Mouse (Mus musculus): Measurements from ENCODE around the gene Gm12355.

Gm12355 gene

DNA sequence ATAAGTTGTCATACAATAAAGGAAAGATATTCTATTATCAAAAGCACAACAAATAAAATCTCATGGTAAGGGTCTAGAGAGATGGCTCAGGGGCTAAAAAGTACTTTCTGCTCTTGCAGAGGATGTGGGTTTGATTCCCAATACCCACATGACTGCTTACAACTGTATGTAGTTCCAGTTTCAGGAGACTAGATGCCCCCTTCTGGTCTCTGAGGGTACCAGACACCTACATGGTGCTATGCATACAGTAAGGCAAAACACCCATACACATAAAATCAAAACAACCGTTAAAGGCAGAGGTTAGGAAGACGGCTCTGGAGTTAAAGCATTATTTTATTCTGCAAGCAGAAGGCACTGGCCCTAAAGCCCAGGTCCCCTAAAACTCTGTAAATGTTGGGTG, 21.5 kb downstream of the Gm12355 start:
- DNase-seq (ENCODE audit: low spot score in 2 of 2) = no peak

DNA sequence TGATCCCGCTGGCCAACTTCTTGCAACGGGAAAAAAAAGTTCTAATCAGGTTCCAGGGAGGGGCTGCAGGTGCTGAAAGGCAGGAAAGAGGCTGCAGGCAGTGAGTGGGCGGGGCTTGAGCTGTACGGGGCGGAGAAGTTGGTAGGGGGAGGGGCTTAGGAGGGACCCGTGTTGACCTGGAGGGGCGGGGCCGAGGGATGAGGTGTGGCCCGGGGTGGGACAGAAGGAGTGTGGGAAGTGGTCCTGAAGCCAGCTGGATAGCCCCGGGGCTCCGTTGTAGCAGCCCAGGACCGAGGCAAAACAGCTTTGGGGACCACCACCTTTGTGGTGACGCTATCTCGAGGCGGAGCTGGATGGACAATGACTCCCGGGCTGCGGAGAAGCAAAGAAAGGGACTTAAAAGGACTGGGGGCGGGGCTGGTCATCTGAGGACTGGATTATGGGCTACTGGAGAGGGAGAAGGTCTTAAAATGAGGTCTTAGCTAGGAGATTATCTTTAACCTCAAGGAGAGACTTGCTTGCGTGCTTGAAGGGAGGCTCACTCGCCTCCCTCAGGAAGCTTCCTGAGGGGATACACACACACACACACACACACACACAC, 23.3 kb downstream of the Gm12355 start:
- no peak for DNase-seq (ENCODE audit: low spot score in 2 of 2)

DNA sequence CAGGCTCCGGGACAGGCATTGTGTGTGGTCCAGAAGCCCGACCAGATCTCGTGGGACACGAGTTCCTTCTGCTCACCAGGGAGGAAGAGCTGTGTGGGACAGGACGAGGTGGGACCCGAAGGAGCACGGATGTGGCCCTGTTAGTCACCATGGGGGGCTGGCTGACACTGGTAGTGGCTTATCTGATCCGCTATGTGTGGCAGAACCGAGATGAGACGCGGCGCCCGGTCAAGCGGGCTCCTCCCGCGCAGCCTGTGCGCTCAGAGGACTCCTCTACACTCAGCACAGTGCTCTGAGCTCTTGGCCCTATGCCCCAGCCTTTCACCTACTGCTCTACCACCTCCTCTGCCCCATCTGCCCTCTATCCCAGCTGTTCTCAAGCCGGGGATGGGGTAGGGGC, 26.2 kb downstream of the Gm12355 start:
- DNase-seq (ENCODE audit: low spot score in 2 of 2) = no peak

DNA sequence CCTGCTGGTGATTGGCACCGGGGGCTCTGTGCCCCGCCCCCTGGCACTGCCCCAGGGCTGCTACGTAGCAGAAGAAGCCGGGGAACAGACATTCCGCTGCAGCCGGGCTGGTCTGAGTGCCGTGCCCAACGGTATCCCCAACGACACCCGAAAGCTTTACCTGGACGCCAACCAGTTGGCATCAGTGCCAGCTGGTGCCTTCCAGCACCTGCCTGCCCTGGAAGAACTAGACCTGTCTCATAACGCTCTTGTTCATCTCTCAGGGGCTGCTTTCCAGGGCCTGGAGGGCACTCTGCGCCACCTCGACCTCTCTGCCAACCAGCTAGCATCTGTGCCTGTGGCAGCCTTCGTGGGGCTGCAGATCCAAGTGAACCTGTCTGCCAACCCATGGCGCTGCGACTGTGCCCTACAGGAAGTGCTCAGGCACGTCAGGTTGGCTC, 26.6 kb downstream of the Gm12355 start:
- DNase-seq (ENCODE audit: low spot score in 2 of 2) = no peak

DNA sequence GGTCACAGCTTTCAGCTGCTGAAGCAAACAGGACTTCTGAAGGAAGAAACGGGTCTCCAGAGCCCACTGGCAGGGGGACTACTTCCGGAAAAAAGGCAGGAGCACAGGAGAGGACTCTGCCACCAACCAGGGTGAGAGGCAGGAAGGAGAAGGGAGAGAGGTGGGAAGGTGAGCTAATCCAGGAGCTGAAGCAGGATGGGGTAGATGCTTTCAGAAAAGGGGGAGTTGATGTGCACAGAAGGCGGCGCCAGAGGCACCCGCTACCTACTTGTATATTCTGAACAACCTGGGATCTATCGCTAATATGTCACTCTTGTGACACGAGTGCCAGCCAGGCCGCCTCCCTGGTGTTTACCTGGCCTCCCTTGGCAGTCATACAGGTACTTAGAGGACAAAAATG, 27.5 kb downstream of the Gm12355 start, which contains the start of gene Lrrc3c:
TSS of gene Lrrc3c (plus strand) at position 301 of the 400 bp plus-strand sequence.
- DNase-seq (ENCODE audit: low spot score in 2 of 2) = no peak

DNA sequence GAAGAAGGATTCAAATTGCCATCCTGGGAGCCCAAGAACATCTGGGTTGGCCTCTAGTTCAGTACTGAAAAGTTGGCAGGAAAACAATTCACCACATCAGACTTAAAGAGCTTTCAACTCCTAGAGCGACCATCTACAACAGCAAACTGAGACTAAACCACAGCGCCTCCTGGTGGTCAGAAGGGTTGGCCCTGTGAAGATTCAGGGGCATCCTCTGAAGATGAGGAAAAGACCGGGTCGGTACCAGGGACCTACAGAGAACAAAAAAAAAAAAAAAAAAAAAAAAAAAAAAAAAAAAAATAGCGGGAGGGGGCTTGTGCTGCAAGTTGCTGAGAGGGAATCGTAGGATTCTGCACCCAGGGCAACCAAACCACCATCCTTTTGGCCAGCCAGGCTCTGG, 28.1 kb downstream of the Gm12355 start:
- no peak for DNase-seq (ENCODE audit: low spot score in 2 of 2)

DNA sequence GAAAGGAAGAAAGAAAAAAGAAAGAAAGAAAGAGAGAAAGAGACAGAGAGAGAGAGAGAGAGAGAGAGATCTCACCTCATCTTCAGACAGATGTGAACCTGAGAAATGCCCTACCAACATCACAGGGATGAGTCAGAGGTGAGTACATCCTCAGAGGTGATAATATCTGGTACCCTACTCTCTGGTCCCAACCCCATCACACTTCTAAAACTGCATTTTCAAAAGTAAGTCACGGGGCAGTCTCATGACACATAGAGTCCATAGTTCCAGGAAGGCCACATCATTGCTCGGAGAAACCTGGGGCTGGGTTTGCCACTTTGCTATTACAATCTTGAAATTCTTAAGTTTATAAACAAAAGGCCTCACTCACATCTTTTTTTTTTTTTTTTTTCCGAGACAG, 29.5 kb downstream of the Gm12355 start:
- DNase-seq (ENCODE audit: low spot score in 2 of 2) = no peak

DNA sequence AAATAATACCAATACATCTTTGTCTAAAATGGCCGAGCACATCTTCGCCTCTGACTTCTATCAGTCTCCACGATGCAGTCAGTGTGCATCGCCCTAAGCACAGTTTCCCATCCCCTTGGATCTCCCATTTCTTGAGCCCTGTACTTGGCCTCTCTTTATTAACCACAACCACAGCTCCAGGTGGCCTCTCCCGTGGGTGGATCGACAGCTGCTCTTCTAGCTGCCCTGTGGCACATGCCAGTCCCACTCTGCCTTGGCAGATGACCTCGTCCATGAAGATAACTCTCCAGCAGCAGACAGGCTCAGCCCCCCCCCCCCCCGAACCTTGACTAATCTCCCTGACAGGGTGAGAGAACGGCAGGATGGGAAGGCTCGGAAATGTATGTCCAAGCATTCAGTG, 30.0 kb downstream of the Gm12355 start:
- DNase-seq (ENCODE audit: low spot score in 2 of 2) = no peak

DNA sequence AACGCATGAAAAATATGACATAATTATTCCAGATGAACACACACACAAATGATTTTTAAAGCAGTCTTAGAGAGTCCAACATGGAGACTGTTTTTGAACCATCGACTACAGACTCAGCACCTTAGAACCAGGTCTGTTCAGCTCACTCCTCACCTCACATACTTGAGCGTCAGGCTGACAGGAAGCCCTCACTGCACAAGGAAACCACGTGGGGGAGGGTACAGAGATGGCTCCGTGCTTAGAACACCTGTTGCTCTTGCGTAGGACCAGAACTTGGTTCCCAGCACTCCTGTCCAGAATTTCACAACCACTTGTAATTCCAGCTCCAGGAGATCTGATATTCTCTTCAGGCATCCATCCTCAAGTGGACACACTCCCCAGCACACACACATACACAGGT, 30.4 kb downstream of the Gm12355 start:
- DNase-seq (ENCODE audit: low spot score in 2 of 2) = no peak

DNA sequence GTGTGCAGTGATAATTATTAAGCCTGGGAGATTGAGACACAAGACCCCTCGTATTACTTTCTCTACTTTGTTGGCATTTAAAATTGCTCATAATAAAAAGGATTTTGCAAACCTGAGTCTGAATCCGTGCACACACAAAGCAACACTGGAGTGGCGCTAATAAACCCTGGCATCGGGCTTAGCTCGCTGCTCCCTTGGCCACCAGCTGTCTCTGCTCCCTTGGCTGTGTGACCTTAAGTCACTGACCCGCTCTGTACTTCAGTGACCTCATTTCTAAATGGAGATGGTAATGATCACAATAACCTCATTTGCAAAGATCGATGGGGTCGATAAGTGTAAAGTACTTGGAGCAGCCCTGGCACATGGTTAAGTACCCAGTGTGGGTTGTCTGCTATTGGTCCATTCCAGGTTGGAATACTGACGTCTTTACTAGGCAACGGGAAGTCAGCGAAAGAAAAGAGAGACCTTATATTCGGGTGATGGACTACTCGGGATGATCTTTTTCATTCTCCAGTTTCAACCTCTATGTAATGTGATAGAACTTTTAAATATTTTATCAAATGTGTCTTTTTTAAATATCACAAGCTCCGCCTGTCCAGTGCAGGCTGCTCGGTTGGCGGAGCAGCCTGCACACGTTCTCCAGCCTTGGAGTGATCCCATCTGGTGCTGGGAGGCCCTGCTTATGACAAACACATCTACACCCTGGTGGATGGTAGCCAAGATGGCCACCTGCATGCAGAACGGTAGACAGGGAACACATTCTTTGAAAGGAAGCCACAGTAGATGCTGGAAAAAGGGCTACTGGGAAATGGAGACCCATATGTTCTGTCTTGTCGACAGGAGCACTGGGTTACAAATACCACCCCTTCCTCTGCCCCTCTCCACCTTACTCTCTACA, 34.7 kb downstream of the Gm12355 start:
- no peak for DNase-seq (ENCODE audit: low spot score in 2 of 2)

DNA sequence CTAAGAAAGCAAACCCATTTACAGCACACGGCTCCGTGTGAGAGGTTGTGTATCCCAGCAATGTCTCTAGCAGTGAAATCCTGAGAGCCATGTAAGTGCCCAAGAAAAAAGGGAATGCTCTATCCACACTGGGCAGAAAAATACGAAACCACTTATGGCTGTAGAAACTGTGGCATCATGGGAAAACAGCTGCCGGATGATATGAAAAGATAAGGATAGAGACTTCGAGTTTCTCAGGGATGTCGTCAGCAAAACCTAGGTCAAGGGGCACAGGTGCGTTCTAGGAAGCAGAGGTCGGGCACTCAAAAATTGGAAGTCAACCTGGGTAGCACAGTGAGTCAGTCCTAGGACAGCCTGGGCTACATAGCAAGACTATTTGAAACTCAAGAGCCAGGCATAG, 36.2 kb downstream of the Gm12355 start:
- no peak for DNase-seq (ENCODE audit: low spot score in 2 of 2)

DNA sequence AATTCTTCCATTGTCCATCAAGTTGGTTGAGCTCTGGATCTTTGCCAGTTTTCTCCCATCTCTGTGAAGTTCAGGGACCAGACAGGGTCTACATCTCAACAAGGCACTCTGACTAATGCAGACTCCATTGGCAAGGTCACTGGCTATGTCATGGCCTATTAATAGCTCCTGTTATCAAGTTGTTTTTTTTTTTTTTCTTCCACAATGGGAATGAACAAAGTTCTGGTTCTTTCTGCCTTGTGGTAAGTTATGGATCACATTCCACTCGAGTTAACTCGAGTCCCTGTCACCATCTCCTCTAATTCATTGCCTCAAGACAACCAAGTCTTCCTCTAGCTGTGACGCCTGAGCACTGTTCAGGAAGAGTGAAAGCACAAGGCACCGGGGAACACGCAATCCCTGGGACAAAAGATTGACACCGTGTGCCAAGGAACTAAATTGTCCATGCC, 36.6 kb downstream of the Gm12355 start:
- DNase-seq (ENCODE audit: low spot score in 2 of 2) = no peak

DNA sequence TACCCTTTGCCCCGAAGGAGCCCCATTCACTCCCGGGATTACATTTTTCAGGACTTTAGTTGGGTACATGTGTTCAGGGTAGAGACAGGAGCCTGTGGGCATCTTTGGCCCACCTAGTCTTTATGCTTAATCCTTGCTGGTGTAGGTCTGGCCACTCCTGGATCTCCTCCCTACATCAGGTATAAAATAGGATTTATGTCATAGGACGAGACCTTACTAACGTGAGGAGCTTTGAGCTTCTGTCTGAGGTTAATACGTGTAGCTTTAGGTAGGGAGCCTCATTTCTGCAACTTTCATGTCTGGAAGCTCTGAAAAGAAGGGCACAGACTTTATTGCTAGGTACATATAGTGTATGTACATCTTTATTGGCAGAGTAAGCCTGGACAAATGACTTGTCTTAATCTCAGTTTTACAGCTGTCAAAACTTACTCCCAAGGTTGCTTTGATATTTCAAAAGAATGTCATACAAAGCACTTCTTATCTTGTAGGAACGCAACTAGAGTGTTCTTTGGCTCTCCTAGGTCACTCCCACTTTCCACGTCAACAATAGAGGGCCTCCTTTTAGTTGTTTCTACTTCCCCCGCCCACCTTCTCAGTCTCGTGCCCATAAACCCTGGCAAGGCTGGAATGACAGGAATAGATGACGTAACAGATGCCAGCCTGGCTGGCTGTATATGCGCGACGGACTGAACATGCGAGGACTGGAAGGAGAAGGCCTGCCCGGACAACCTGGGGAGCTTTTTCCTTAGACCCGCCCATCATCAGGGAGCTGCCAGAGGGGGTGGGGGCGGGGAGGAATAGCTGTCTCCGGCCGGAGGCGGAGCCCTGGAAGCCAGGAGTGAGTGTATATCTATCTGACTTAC, 37.5 kb downstream of the Gm12355 start:
- DNase-seq (ENCODE audit: low spot score in 2 of 2) = peak in 1 of 2 experiments; percentile 58

DNA sequence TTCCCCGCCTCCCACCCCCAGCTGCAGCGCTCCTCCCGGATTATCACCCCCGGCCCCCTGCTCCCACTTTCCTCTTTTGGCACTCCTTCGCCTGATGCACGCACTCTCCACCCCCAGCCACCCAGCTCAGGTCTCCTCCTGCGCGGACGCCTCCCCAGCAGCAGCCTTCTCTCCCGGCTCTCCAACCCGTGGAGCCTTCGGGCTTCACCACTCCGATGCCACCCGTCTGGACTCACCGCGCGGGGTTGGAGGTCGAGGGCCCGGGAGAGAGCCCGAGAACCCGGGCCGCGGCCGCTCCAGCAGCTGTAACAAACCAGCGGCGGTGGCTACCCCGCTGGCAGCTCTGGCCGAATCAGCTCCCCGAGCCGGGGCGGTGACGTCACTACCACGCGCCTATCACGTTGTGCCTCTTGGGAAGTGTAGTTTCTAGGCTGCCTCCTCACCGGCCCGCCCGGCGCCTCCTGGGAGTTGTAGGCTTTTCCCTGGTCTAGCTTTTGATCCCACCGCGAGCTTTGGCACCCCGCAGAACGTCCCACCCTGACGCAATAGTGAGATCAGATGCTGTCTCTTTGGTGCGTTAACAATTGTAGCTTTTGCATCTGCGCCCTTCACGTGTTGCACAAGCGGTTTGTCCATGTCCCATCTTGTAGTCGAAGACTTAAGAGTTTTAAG, 38.4 kb downstream of the Gm12355 start, which contains the start of gene Ormdl3:
TSS of gene Ormdl3 (minus strand) at position 477 of the 672 bp plus-strand sequence.
- DNase-seq (ENCODE audit: low spot score in 2 of 2) = peak; percentile 91 to 98

DNA sequence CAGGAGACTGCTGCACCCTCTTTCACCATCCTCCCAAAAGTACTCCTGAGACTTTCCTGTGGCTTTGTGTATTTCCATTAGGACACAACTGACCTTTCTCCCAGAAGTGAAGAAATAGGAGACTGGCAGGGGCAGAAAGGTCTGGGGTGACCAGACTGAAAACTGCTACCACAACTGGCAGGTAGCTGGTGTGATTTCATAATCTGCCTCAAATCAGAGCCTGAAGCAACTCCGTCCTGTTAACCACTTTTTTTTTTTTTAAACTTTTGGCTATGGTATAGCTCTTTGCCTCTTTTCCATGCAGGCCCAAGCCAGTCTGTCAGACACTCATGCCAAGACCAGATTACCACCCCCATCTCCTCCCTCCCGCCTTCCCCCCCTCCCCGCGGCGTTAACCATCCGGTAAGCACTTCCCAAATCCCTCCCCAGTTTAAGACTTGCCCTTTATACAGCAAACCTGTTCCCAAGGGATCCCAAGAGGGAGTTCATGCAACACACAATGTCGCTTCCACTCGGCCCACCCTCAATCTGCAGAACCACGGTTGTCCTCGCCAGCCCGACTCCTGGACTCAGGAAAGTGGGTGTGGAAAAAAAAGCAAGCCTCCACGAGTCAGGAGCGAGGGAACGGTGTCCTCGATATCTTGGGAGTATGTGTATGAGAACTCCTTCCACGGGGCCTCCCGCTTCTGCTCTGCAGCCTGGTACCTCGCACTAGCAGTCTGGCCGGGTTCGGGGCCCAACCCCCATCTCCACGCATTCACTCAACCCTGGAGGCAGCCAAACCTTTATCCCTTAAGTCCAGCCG, 39.2 kb downstream of the Gm12355 start:
- no peak for DNase-seq (ENCODE audit: low spot score in 2 of 2)

DNA sequence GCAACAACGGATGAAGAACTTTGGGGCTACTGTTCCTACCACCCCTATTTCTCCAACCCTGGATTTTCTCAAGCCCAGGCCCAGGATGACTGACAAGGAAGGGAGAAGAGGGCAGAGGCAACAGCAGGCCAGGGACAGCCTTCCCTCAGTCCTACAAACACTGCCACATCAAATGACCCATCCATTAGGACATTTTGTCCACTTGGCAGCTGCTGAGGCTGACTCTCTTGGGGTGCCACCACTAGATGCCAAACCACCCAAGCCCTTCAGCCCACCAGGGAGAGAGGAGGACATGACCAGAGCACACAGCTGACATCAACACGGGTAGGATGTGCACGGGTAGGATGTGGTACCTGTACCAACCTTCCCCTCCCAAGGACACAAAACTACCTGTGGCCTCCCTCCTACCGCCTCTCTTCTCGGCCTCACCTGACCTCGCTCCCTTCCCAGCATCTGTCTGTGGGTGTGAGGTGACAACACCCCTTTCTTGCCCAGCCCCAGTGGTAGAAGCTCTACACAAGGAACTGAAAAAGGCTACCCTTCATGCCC, 40.8 kb downstream of the Gm12355 start:
- DNase-seq (ENCODE audit: low spot score in 2 of 2) = no peak

DNA sequence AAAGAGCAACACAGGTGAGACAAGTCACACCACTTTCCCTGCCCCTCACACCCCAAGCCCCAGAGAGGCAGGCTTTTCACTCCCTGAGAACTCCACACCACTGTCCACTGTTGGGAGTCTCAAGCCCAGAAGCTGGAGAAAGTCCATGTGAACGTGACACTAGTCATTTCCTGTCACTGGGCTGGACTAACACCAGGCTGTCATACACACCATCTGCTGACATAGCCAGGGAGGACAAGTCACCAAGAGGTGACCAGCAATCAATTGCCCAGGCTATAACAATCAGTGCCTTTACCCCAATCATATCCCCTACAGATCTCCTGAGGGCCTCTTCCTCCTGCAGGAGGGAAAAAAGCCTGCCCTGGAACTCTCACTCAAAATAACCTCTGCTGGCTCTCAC, 41.3 kb downstream of the Gm12355 start:
- DNase-seq (ENCODE audit: low spot score in 2 of 2) = no peak

DNA sequence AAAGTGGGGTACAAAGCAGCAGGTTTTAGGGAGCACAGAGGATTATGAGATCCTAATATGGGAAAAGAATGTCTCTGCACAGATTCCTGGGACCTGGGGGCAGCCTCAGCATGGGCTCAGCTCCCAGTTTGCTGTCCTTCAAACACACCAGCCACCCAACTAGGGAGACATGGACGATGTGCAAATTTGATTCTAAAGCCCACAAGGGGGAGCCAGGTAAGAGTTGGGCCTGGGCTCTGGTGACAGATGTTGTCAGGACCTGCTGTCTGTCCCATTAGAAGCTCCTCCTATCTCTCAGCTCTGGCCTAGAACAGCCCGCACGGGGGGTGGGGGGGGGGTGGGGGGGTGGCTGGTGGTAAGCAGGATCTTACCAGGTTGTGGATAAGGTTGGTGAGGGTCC, 41.9 kb downstream of the Gm12355 start:
- no peak for DNase-seq (ENCODE audit: low spot score in 2 of 2)

DNA sequence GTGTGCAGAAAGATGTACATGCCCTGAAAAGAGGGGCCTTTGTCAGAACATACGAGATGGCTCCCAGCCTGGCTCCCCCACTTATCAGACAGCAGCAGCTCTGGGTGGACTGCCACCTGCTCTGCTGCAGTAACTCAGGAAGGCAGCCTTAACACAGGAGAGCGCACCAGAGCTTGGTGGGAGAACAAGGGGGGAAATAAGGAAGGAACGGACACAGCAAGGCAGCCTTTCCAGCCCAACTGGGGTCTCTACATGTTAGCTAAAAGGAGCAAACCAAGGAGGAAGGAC, 42.3 kb downstream of the Gm12355 start:
- DNase-seq (ENCODE audit: low spot score in 2 of 2) = no peak

DNA sequence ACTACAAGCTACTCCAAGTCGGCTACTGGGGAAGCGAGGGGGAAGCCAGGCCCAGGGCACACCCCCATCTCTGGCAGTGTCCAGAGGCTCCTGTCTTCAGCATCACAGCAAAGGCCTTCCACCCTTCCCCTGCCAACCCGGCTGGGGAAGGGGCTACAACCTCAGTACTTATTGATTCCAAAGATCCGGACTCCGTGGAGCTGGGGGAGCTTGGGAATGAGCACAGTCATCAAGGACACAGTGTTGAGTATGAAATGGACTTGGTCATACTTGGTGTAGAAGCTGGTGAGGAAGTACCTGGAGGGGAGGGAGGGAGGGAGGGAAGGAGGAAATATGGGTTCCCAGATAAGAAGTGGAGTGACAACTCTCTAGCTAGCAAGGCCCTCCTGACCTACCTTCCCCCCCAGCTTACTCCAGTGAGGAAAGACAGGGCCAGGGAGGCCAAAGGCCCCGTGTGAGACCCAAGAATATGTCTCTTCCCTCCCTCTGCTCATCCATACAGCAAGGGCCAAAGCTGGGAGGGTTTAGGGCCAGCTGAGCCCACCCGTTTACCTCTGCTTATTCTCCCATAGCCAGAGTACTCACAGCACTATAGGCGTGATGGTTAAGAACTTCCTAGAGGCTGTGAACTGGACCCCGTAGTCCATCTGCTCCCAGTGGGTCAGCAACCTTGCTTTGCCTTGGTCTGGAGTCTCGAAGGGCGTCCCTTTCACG, 42.8 kb downstream of the Gm12355 start:
- DNase-seq (ENCODE audit: low spot score in 2 of 2) = no peak
